Mouse (Mus musculus): ENCODE measurements around the gene Thada.

GRCm38 (mm10) chr17:84264305-84264704 is 201.7 kb downstream of the Thada start:
- no peak for TF ChIP-seq POLR2A (IDR thresholded peaks at IDR 0.05; ENCODE audit: borderline replicate concordance, insufficient read depth, low read length)
- no peak for TF ChIP-seq CTCF (IDR thresholded peaks at IDR 0.05; ENCODE audit: borderline replicate concordance, insufficient read depth, low read depth, low read length)

Data from cerebellum, adult 2 months (tissue).